Mouse (Mus musculus) heart, postnatal 4 days (tissue): ENCODE measurements around the gene Chst11. TPM values are rescaled to one million over a fixed set of nuclear protein-coding genes. Genes with fewer than 3 reads are reported as not detected.

Experiments
- DNase-seq: peaks from one replicate; pipeline ENCODE4 v3.0.0; 2021
- total RNA-seq, 2 experiments: library from RNA; stranded (reverse); gene quantifications; 2 replicates each; pipeline ENCODE4 v1.2.3; 2021

Chst11 gene
- 1 to 10 TPM; 3.6 to 5.2 TPM for total RNA-seq

DNA sequence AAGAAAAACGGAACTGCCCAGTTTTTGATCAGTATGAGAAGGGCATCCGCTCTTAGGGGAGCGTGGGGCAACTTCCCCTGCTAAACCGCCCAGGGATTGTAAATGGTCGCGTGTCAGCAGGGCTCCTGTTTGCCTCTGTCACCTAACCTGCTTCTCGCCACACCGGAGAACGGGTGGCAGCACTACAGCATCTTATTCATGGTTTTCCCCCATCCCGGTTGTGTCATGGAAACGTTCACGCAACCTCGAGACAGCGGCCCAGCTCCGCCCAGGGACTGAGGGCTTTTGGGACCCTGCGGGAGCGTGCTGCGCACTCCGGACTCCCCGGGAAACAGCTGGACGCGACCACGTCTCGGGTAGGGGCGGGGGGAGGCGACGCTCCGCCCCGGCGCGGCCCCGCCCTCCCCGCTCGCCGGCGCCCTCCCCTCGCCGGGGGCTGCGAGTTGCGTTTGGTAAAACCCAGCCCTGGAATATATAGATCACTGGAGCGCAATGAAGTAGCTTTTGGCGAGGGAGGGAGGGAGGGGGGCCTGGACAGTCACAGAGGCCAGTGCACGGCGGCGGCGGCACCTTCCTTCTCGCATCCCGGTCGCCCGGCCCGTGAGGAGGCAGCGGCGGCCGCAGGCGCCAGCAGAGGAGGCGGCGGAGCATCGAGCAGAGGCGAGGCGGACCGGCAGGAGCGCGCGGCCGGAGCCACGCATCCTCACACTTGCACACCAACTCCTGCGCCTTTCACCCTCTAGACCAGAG lies at the start of gene Chst11:
Chst11 (plus strand) TSS at position 549 of the 750 bp plus-strand sequence.
- DNase-seq = peak; percentile 76

GRCm38 (mm10) chr10:82935774-82936173 lies 49.5 kb upstream of the Chst11 start:
- DNase-seq = no peak

DNA sequence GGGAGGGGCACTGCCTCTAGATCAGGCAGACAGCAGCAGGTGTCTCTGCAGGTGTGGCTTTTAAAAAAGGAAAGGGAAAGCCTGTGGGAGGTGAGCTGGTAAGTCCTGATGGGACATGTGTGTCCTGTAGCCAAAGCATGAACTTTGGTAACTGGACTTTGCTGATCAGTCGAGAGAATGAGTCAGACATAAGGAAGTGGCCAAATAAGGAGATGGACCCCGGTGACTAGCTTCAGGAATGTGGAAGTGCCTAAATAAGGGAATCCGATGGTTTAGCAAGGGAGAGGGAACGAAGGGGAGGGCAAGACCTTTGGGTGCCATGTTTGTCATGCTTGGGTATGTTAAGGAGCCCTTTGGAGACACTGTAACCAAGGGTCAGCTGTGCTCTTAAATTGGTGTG lies 31.9 kb upstream of the Chst11 start:
- no peak for DNase-seq

- DNase-seq = no peak
Observed at GRCm38 (mm10) chr10:82955117-82955516, 30.2 kb upstream of the Chst11 start.

- no peak for DNase-seq
Observed at GRCm38 (mm10) chr10:82958218-82958761, 27.0 kb upstream of the Chst11 start.

DNA sequence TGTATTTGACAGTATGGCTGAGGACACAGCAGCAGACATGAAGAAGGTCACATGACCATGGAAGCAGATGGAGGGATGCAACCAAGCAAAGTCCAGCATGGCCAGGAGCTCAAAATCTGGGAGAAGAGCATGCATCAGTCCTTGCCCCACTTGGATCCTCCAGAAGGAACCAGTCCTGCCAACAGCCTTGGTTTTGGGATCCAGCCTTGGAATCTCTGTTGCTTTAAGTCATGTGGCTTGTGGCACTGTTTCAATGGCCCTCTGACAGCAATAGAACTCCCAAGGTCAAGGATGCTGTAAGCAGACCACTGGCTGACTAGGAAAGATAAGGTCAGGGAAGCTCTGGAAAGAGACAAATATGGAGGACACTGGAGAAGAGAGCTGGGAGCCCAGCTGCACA lies 26.0 kb upstream of the Chst11 start:
- no peak for DNase-seq

DNA sequence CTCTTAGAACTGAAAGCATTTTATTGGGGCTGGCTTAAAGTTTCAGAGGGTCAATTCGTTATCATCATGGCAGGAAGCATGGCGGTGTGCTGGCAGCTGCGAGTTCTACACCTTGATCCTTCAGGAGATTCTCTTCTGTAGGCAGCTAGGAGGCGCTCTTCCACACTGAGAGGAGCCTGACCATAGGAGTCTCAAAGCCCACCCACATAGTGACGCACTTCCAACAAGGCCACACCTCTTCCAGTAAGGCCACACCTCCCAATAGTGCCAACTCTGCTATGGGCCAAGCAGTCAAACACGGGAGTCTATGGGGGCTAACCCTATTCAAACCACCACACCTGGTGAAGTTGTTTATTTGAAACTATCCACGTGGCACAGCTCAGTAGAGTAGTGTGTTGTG lies 24.0 kb upstream of the Chst11 start:
- DNase-seq = no peak

GRCm38 (mm10) chr10:82962018-82962417 lies 23.3 kb upstream of the Chst11 start:
- no peak for DNase-seq

GRCm38 (mm10) chr10:82962472-82963020 lies 22.8 kb upstream of the Chst11 start:
- DNase-seq = no peak

DNA sequence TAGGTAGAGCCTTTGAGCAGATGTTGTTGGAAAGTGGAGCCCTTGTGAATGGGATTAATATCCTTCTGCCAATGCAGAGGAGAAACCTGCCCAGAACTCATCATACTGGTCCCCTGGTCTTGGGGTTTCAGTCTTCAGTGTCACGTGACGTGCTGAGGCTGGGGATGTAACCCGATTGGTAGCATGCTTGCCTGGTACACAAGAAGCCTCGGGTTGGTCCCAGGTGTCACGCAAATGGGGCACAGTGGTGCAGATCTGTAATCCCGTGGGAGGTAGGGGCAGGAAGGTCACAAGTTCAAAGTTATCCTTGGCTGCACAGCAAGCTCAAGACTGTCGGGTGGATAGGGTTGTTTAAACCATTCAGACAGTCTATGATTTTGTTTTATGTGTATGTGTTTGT lies 20.8 kb upstream of the Chst11 start:
- DNase-seq = no peak

DNA sequence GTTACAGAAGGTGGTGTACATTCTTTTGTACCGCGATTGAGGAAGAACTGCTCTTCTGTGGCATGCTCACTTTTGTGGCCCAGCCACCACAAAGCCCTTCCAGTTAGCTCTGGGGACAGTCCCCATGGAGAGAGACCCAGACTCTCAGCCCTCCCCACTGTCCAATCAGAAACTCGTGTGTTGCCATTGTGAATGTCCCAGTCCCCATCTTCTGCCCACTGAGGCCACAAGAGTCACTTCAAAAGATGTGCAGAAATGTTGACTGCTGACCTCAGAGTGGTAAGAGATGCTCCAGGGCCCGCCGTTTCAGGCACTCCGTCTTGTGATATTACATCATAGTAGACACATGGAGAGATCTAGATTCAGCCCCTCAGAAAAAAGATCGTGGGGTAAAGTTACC lies 18.6 kb upstream of the Chst11 start:
- DNase-seq = no peak

DNA sequence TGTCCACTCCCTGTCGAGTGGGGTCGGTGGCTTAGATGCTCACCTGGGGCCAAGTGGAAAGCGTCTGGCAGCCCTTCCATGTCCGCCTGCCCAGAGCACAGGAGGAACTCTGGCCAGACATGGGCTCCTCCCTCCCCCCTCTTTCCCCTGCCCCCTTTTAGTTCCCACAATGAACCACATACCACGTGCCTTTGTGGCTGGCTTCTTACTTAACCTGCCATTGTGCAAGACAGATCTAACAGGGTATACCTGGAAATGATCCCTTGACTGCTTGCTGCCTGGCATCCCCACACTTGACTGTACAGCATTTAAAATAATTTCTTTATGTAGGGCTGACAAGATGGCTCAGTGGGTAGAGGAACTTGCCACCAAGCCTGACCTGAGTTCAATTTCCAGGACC lies 15.7 kb upstream of the Chst11 start:
- no peak for DNase-seq

DNA sequence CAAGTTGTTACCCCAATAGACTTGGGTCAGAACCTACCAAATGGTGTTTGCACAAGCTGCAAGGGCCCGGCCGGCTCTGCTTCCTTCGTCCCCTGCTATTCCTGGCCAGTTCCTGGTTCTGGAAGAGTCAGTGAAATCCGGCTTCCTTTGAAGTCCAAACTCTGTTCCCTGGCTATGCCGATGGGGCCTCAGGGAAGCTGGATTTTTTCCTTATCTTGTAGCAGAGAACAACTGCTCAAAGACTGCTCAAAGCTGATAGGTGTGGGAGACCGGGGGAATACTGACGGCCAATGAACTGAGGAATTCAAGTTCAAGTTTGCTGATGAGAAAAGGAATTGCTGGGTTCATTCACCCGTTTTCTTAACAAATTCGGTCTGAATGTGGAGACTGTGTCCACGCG lies 13.7 kb upstream of the Chst11 start:
- no peak for DNase-seq

- DNase-seq = no peak
Observed at GRCm38 (mm10) chr10:82974201-82974600, 11.1 kb upstream of the Chst11 start.

DNA sequence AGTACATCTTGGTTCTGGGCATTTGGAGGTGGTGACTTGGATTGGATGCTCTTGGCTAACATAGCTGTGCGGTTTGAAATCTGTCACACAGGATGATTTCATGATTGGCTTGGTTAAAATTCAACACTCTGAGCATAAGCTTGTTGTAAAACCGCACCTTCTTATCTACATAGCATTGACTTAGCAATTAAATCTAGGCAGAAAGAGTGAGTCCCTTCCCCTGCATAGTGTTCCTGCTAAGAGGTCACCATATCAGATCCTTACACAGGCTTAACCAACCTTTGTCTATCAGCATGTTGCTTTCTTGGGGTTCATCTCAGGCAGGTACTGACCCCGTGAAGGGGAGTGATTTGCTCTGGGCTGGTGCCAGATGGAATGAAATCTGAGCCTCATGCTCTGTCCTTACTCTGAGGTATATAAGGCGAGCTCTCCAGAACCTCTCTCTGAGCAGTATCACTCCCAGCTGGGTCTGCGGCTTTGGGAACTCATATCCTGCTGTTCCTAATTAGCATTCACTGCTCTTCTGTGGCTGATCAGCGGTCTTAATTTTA lies 10.6 kb upstream of the Chst11 start:
- DNase-seq = no peak

GRCm38 (mm10) chr10:82975806-82976205 lies 9.5 kb upstream of the Chst11 start:
- DNase-seq = no peak

DNA sequence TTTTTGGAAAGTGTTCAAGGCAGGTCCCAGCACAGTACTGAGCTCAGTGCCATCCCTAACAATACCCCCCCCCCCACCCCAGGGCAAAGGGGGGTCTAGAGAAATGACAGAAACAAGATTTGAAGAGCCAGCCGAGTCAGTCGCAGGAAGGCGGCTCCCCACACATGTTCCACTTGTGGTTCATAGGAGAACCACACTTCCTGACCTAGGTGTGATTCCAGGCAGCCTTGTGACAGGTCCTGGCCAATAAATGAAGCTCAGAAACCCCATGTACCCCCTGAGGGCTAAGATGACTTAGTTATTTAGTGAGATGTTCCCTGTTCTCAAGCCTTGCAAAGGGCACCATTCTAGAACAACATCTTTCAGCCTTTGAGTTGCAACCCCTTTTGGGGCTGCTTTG lies 3.0 kb upstream of the Chst11 start:
- no peak for DNase-seq

DNA sequence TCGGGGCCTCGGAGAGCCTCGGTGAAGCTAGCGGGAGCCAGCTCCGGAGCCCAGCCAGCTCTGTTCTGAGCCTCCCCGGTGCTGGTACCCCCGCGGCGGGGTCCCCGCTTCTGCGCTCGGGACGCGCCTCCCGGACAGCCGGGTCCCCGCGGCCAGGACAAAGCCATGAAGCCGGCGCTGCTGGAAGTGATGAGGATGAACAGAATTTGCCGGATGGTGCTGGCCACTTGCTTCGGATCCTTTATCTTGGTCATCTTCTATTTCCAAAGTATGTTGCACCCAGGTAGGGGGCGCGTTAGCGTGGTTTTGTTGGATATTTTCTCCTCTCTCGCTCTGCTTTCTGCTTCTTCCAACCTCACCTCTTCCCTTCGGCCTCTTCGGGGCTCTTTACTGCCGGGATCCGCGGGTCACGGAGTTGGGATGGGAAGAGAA lies 418 bp downstream of the Chst11 start:
- peak; percentile 17 for DNase-seq

DNA sequence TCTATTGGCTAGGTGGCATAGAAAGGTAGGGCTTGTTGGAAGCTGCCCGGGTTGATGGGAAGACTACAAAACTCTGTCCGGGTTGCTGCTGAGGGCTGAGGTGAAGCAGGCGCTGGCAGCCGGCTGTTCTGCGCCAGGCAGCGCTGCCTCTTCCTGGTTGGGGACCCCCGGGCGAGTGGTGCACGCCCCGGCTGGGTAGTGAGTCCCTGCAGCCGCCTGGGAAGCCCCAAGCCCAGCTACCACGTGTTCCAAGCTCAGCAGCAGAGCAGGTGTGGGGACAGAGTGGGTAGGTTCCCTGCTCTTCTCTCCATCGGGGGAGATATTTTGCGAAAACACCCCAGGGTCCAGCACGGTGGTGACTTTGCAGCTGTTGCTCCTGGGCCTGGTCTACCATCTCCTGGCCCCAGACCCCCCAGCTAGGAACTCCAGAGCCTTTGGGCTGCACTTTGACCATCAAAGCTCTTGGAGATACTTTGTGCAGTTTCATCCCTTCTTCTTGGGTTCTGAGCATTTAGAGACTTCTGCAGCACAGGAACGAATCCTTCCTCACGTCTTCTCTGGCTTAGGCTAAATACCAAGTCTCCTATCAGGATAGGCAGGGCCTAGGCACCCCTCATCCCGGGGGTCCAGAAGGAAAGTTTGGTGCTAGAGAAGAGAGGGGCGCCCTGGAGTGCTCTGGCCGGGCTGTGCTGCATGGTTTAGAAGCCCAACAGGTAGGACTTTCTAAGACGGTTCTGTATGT lies 1.1 kb downstream of the Chst11 start:
- no peak for DNase-seq

GRCm38 (mm10) chr10:82986993-82987349 lies 1.7 kb downstream of the Chst11 start:
- DNase-seq = no peak

GRCm38 (mm10) chr10:82987394-82987793 lies 2.1 kb downstream of the Chst11 start:
- no peak for DNase-seq

GRCm38 (mm10) chr10:82989418-82990025 lies 4.2 kb downstream of the Chst11 start:
- DNase-seq = no peak

GRCm38 (mm10) chr10:82990918-82991317 lies 5.6 kb downstream of the Chst11 start:
- DNase-seq = peak; percentile 17
